Mouse (Mus musculus) common myeloid progenitor, adult 5-6 weeks (primary cell): ENCODE data around the gene Arvcf. TPM values are rescaled to one million over a fixed set of nuclear protein-coding genes. Genes with fewer than 3 reads are reported as not detected.

Source experiments
- ATAC-seq: replicated peaks from 2 replicates; pipeline ENCODE4 v1.8.0; 2016; ENCODE audit warnings: low read depth, mild to moderate bottlenecking, moderate TSS enrichment, inconsistent platforms; ENCODE audit not compliant: poor library complexity, severe bottlenecking
- total RNA-seq: library from RNA; stranded (forward); fragments of 200-1000, 187-1606 nt; gene quantifications from 2 replicates; pipeline ENCODE4 v1.2.3, GENCODE M21; 2017

Gene Arvcf
- total RNA-seq, 1 experiment from 2014 or later, result 28.5 TPM

DNA sequence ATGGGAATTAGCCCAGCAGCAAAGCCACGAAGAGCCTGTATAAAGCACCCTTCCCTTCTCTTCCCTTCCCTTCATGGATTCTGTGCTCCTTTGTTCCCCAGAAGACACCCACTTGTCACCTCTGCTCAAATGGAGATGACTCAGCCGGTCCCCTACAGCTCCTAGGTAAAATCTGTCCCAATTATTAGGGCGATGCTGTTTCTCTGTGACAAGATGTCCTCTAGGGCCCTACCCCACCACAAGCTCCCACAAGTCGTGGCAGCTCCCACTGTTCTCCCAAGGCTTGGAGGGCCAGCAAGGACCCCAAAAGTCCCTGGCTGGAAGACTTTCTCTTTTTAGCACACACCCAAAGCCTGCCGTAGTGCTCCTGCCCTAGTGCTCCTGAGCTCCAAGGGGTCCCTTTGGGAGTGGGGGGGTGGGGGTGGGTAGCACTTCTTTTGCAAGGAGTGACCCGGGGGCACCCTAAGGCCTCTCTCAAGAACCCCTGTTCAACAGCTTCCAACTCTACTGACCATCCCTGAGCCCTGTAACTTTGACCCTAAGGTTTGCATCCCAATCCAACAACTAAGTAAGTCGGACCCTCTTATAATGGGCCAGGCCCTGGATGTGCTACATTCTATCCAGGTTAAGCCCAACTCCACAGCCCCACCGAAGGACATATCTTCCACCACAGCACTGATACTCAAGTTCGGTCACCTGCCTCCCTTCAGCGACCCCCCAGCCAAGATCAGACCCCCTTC lies 77.7 kb downstream of the Arvcf start:
- no peak for ATAC-seq

DNA sequence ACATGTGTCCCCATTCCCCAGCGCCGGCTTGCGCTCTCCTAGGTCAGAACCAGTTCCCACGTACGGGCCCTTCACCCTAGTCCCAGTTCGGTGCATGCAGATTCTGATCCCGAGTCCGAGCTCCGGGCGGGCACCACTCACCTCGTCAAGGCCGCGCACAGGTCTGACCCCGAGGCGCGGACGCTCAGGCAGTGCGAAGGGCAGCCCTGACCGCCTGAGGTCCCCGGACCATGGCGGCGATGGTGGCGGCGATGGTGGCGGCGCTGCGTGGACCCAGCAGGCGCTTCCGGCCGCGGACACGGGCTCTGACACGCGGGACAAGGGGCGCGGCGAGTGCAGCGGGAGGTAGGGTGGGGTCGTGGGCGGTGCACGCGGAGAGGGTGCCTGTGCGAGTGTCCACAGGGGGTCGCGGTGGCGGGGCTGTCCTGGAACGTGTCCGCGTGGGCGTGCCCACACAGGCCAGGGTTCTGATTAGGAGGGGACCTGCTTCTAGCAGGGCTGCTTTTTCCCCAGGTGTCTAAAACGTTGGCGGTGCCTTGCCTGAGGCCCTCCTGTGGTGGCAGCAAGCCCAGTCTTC lies 78.3 kb downstream of the Arvcf start, which contains the start of gene Txnrd2:
TSS of gene Txnrd2 (plus strand) at position 170 of the 577 bp plus-strand sequence.
- ATAC-seq, result peak; percentile 65

DNA sequence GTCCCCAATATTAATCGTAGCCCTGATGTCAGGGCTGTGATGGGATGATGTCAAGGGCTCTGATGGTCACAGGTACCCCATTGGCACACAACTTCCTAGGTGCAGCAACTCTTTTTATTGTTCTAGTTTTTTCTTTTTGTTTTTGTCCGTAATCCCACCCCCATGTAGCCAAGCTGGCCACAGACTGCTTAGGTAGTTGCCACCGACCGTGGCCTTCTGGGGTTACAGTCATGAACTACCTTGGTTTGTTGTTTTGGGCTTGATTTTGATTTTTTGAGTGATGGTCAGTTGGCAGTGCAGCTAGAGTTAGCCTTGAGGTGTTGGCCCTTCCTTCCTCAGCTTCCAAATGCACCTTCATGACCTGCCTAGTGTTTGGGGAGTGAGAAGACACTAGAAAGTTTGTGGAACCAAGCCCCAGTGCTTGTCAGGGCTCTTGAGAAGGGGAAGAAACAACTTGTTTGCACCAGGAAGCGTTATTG lies 78.9 kb downstream of the Arvcf start, which contains the start of gene Comt:
TSS of gene Comt (minus strand) at position 51 of the 479 bp plus-strand sequence.
- ATAC-seq, result no peak

DNA sequence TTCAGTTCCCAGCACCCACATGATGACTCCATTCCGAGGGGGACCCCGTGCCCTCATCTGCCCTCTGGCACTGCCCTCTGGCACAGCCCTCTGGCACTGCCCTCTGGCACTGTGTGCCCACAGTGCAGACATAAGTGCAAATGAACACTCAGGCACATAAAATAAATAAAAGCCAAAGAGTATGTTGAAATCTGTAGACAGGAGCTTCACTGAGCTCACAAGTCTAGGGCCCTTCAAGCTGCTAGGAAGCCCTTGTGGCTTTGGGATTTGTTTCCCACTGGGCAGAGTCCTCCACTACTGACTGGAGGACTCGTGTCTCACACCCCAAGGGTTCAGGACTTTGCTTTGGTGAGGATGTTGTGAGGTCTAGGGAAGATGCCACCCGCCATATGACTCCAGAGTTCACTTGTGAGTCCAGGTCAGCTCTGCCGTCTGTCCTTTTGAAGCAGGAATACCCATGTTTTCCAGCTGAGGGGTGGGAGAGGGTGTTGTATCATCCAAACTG lies 80.1 kb downstream of the Arvcf start:
- ATAC-seq, result no peak

DNA sequence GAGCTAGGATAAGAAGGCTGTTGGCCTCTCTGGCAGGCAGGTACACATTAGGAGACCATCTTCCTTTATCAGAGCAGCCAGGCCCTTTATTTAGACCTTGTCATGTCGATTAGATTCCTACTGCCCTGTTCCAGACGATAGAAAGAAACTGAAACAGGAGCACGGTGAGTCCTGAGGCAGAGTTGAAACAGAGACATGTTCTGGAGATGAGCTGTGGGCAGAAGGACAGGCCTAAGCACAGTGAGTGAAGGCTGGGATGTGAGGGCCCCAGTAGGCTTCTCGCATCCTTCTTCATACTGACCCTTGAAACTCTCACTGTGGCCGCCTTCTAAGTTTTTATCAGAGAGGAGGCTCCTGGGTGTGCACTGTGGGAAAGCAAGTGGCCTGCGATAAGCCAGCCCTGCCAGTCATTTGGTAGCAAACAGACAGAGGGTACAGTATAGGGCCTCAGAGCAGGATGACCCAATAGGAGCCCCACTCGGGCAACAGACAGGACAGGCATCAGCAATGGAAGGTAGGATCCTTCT lies 80.6 kb downstream of the Arvcf start:
- no peak for ATAC-seq

DNA sequence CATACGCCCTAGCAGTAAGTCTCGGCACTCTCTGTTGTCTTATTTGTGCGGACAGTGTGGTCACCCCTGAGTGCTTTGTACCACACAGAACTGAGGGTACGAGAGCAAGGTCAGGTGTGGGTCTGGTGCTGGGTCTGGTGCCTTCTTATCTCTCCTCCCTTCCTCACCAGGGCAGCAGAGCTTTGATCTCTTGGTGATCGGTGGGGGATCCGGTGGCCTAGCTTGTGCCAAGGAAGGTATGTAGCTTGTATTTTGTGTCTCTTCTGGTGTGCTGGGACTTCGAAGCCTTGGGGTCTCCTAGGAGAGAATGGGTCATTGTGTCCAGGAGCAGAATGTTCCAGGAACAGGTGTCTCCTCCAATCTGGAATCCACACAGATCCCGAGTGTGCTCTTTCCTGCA lies 81.7 kb downstream of the Arvcf start:
- ATAC-seq, result no peak

DNA sequence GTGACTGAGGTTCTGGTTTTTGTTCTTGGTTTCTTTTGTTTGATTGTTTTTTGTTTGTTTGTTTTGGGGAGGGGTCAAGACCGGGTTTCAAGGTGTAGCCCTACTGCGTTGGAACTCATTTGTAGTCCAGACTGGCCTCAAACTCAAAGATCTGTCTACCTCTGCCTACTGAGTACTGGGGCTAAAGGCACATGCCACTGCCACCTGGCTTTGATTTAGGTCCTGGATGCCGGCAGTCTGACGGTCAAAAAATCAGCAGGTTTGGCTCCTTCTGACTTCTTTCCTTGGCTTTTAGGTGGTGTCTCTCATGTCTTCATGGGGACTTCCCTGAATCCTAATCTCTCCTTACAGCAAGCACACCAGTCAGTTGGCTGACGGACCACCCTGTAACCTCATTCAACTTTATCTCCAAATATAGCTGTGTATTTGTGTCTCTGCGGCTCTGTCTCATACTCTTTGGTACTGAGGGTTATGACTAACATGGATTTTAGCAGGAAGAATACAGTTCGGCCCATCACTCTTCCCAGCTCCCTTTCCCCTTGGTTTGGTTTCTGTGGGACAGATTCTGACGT lies 82.7 kb downstream of the Arvcf start:
- ATAC-seq, result no peak

DNA sequence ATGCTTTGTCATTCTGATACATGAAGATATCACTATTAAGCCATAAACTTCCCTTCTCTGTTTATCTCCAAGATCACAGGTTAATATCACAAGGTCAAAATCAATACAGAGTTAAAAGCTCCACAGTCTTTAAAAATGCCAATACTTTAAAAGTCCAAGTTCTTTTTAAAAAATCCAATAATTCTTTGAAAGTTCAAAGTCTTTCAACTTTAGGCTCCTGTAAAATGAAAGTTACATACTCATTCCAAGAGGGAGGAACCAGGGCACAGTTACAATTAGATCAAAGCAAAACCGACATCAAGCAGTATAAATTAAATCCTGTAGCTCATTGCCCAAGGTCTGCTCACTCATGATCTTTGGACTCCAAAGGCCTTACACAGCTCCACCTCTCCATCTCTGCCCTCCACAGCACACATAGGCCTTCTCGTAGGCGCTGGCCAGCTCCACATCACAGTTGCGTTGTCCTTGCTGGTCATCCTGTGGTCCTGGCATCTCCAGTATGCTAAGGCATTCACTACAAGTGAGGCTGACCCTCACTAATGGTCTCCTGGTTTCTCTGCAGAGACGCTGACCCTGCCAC lies 85.4 kb downstream of the Arvcf start:
- no peak for ATAC-seq

DNA sequence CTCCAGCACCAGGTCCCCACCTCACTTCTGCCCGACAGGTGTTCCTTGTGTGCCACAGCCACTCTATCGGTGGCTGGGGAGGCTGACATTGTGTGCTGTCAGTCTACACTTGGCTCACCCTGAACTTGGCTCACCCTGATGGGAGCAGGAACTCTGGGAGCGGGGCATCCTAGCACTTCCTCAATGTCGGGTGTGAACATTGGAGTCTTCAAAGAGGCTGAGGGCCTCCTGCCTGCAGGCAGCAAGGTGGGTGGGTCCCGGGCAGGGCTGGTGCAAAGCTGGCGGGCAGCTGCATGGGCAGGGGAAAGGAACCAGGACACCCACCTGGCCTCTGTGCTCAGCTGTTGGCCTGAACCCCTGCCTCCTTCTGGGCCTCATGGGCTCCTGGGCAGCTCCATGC lies 88.1 kb downstream of the Arvcf start:
- no peak for ATAC-seq

DNA sequence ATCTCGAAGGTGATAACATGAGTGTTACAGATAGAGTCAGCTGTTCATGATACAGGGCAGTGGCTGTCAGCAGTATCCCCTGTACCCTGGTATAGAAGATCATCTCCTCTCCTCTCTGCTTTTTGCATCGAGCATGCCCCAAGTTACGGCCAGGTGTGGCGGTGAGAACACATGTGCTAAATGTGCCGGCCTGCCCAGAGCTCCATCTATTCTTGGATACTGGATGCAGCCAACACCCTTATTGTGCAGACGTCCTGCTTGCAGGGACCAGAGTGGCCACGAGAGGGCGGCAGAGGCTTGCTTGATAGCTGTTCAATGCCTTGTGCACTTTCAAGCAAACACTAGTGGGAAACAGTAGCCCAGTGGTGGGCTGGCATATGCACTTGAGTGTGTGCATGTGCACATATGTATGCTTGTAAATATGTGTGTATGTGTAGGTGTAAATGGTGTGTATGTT lies 95.4 kb downstream of the Arvcf start:
- ATAC-seq, result peak; percentile 99

DNA sequence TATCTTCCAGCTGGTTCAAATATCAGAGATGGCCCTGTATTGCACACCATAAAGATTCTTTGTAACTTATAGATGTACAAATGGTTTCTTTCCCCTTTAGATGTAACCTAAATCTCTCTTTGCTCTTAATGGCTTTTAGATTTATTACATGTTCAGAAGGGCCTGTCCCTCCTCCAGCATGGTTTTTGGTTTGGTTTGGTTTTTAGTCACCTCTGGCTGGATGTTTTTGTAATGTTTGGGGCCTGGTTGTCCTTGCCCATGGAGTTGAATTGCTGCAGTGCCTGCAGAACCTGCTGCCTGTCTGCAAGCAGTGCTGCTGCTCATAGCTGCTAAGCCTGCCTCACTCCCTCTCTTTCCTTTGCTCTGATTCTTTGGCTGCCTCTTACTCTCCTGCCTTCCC lies 99.3 kb downstream of the Arvcf start:
- no peak for ATAC-seq

DNA sequence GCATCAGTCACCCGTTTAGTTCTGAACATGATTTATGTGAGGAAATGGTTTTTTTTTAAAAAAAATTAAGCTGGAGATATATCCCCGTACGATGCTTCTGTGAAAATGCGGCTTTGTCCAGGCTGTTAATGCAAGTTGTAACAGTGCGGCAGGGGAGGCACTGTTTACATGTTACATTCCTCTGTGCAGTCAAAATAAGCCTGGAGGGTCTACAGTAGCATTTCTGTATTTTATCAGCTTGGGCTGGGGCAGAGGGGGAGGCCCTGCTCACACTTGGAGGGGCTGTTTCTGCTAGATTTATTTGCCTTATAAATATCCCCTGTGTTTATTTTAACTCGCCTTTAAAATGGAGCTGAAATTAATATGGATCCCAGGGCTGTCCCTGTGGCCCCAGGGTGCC lies 100.1 kb downstream of the Arvcf start:
- ATAC-seq, result no peak

DNA sequence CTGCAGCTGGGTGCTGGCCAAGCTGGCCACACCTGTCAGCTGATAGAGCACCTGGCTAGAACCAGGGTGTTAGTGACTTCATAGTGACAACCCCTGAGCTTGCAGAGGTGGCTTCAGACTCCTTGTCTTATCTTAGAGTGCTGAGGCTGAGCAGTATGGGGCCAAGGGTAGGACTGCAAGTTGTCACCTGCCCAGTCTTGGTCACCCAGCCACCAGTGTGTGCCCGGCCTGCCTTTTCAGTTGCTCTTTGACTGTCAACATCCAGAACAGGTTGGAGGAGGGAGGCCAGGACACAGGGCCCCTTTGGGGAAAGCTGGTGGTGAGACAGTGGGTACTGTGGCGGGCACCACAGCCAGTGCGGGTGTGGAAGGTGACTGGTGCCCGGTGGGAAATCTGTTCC lies 101.0 kb downstream of the Arvcf start:
- ATAC-seq, result no peak

DNA sequence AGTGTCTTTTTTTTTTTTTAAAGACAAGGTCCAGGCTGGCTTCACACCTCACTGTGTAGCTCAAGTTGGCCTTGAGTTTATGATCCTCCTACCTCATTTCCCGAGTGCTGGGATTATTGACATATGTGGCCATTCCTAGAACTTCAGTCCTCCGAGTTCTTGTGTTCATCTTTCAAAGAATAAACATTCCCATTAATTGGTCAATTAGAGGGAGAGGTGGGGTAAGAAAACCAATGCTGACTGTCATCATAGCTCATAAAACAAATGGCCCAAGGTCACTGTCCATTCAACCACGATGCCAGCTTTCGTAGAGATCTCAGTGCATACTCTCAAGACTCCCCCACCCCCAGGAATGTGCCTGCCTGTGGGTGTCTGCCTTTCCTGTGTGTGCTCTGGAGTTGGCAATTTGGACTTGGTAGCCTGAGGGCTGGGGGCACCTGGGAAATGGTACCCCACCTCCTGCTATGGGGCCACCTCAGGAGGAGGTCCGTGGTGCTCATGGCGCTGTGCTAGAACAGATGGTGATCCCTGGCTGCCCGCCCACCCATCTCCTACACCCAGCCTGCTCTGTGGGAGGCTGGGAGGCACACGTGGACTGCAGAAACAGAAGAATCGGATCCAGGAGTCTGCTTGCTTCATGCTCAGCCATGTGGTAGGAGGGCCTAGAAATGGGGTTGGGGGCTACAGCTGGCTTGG lies 103.7 kb downstream of the Arvcf start:
- ATAC-seq, result no peak

DNA sequence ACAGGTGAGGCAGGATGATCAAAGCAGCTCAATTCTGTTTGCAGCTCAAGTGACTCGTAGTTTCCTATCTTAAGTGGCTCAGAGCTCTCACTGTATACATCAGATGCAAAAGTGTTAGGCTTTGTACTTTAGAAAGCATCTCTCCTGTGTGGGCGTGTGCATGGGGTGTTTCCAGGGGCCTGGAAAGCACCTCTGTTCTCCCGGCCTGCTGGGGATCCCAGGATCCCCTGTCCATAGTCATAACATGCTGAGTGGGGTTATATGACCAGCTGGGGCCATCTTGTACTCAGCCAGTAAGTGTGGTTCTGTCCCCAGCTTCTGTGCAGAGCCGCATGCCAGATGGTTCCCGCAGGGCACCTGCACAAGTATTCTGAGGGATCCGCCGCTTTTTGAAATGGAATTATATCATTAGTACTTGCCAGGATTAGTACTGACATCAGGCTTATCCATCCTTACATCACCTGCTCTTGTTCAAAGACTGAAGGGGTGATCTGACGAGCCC lies 104.4 kb downstream of the Arvcf start:
- no peak for ATAC-seq

DNA sequence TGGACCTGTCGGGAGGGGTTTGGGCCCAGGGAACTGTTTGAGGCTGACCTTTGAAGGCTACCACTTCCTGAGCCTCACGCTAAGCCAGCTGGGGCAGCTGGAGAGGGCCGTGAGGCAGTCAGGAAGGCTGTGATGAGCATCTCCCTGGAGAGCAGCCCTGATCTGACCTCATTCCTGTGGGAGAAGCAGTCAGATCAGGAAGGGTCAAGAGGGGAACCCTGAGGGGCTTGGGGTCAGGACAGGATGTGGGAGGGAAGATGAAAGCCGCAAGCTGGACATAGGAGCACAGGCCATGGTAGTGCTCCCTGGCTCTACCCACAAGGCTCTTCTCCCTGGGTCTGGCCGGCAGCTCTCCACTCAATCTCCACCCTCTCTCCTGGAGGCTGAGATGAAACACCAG lies 105.9 kb downstream of the Arvcf start:
- ATAC-seq, result no peak

DNA sequence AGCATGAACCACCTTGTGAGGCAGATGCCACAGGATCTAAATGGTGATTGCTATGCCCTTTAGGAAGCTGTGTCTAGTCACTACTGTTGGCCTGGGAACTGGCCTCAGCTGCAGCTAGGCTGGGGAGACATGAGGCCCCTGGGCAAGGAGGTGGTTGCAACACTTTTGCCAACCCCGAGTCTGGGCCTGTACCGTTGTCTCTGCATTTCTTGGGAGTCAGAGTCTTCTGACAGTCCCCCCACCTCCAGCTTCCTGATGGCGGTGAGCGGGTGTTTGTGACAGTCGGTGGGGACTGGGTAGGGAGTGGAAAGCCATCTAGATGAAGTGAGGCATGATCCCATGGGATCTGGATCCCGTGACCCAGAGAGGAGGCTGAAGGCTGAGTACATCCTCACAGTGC lies 107.4 kb downstream of the Arvcf start:
- ATAC-seq, result no peak
